Mouse (Mus musculus): ENCODE measurements at regions not wholly inside any gene's neighbourhood (a gene's known extent, or its start where the extent isn't known, plus 50 kb on each side); places are given as distances from the start of the nearest gene placed in this dataset.
"Not testable (repeated sequence)": the region's sequence is repeated elsewhere in the genome, so short reads cannot be mapped to it uniquely, and the experiment has no call there.

DNA sequence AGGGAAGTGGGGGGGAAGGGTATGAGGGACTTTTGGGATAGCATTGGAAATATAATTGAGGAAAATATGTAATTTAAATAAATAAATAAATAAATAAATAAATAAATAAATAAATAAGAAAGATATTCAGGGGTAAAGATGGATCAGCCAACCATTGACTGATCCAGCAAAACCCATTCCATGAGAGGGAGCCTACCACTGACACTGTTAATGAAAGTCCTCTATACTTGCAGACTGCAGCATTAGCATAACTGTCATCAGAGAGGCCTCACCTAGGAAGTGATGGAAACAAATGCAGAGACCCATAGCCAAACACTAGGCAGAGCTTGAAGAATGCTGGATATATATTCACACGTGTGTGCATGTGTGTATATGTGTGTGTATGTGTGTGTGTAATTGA, 993.3 kb downstream of the Defb40 start:
- no peak for DNase-seq

DNA sequence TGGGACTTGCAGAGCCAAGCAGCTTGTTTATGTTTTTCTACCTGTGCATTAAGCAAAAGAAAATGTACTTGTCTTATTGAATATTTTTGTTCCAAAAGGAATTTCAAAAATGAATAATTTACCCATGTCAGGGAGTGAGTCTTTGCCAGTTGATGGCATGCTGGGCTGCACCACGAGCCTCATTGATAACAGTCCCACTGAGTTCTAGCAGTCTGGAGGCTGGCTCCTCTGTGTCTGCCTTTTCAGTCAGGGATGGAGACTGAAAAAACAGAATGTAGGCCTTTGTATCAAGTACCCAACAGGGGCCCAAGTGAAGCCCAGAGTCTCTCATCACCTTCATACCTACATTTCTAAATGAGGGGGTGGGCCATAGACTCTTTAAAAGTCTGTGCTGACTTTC, 1029.2 kb downstream of the Defb40 start:
- DNase-seq: no peak

DNA sequence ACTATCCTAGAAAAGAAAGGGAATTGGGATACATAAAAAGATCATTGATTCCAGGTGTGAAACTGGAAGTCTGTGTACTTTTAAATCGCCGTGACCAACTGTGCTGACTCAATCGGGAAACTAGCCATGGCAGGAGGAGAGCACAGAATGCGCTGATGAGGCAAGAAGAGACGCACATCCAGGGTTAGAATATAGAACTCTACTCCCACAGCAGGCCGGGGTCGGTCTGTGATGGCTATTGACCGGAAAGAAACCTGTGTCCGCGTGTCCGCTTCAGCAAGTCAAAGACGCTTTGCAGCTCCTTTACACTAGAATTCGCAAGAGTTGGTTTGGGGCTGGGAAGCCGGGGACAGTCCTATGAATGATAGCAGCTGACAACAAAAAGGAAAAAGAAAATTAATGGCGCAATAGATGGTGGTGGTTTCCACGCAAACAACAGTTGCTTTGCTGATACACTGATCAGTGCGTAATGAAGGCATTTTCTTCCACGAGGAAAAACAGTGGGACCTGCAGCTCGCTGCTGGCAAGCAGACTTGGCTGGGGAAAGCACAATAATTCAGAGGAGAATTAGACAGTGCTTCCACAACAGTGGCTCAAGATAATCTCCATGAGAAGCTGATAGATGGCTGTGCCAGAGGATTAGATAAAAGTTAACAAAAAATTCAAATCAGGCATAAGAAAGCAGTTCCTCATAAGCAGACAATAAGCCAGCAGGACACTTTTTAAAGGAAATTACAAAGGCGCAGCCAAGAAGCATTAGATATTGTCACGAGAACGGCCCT, 1029.8 kb downstream of the Defb40 start:
- DNase-seq: no peak

DNA sequence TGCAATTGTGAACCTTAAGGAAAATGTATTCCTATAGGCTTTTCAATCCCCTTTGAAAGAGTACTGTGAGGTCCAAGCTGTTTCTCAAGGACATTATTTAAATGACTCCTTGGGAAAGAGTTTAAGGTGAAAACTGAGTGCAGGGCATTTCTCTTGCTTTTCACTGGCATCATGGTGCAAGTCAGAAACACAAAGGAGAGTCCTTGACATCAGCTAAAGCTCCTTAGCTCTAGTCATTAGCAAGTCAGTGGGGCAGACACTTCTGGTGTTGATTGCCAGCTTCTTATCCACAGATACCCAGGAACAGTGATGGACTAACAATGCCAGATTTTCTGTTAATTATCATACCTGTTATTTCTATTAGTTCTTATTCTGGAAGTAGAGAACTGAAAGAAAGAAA, 1043.4 kb downstream of the Defb40 start:
- DNase-seq: no peak

DNA sequence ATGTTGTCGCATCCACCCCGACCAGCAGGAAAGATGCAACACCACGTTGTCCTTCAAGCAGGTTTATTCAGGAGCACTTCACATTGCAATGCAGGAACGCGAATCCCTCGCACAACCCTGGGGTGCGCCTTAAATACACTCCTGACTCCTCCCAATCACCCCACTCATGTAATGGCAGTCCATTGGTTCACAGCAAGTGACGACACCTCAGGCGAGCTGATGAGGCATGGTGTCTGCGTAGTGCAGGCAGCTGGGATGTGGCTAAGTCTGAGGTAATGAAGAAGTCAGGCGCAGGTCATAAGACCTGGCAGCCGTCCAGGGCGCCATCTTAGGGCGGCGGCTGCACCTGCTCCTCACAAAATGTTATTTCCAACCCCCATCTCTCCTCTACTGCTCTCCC, 1068.7 kb downstream of the Defb40 start:
- no peak for DNase-seq

DNA sequence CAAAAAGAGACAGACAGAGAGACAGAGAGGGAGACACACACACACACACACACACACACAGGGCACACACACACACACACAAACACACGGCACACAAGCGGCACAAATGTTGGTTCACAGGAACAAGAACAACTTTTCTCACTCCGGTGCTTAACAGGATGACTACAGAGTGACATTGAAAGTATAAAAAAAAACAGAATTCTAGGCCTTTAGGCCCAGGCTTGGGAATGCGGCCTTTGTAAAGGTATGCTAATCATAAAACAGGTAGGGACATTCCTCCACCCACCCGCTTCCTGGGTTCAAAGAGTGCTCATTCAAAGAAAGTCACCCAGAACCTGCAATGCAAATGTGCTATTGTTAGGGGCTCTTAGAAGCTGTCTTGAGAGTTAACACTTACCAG, 1089.5 kb downstream of the Defb40 start:
- DNase-seq: not testable (repeated sequence)

DNA sequence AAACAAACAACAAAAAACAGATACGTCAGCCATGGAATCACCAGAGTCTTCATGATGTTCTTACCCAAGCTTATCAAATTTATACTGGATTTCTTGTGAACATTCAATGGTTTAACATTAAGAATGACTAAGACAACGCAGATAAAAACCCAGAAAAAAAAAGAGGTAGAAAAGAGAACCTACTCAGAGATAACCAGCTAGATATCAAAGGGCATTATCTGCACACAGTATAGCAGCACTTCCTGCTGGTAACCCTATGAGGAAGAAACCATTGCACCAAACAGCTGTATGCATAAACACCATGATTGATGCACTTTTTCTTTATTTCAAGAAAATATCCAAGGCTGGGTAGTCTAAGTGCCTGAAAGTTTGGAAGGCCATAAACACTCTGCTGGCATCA, 1114.7 kb downstream of the Defb40 start:
- DNase-seq: no peak

All from lung, postnatal 10 days (tissue).